Mouse (Mus musculus) testis, postnatal 14 days (tissue): ENCODE results near the gene 6030408B16Rik.

Experiments
- DNase-seq: peaks from one replicate; pipeline ENCODE4 v3.0.0; 2021; ENCODE audit warnings: low spot score

6030408B16Rik gene

GRCm38 (mm10) chr15:101293025-101293621 is at the start of gene 6030408B16Rik:
6030408B16Rik (plus strand) TSS chr15:101293212.
- DNase-seq, result peak; percentile 55

GRCm38 (mm10) chr15:101244012-101244411 is 49.0 kb upstream of the 6030408B16Rik start:
- no peak for DNase-seq

- DNase-seq, result peak; percentile 97
Measured at GRCm38 (mm10) chr15:101246231-101247154, 46.5 kb upstream of the 6030408B16Rik start.

- DNase-seq, result no peak
Measured at GRCm38 (mm10) chr15:101247155-101247498, 45.9 kb upstream of the 6030408B16Rik start.

- no peak for DNase-seq
Measured at GRCm38 (mm10) chr15:101248029-101248710, 44.8 kb upstream of the 6030408B16Rik start.

- DNase-seq, result no peak
Measured at GRCm38 (mm10) chr15:101250220-101250800, 42.7 kb upstream of the 6030408B16Rik start.

DNA sequence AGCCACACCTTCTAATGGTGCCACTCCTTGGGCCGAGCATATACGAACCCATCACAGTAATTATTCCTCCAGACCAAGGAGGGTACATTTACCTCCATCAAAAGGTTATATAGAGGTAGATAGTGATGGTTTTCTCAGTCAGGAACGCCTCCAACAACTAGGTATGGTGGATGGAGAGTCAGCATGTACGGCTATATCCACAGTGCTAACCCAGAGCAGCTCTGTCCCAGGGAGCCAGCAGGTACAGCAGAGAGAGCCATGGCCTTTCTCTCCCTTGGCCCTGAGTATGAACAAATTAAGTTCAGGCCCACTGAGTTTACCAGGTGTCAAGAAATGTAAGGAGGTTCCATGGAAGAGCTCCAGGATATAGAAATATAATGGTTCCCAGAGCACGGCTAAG is 41.1 kb upstream of the 6030408B16Rik start:
- no peak for DNase-seq

DNA sequence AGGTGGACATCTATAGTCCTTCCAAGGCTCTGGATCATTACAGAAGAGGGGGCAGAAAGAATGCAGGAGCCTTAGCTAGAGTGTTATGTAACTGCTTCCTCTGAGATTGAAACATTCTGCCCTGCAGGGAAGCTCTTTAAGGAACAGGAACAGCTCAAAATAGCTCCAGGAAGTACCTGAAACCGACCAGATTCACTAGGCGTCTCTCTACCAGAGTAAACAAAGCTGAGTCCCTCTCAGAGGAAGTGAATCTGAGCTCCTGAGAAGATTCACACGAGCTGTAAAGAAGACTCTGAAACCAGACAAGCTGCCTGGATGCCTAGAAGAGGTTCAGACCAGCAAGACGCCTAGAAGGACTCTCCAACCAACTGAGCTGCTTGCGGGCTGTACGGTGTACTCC is 40.4 kb upstream of the 6030408B16Rik start:
- no peak for DNase-seq

GRCm38 (mm10) chr15:101253563-101253885 is 39.5 kb upstream of the 6030408B16Rik start:
- no peak for DNase-seq

- peak; percentile 56 for DNase-seq
Measured at GRCm38 (mm10) chr15:101253886-101254795, 38.9 kb upstream of the 6030408B16Rik start, which contains the start of gene Nr4a1. Nr4a1 (plus strand) TSS chr15:101254269.

DNA sequence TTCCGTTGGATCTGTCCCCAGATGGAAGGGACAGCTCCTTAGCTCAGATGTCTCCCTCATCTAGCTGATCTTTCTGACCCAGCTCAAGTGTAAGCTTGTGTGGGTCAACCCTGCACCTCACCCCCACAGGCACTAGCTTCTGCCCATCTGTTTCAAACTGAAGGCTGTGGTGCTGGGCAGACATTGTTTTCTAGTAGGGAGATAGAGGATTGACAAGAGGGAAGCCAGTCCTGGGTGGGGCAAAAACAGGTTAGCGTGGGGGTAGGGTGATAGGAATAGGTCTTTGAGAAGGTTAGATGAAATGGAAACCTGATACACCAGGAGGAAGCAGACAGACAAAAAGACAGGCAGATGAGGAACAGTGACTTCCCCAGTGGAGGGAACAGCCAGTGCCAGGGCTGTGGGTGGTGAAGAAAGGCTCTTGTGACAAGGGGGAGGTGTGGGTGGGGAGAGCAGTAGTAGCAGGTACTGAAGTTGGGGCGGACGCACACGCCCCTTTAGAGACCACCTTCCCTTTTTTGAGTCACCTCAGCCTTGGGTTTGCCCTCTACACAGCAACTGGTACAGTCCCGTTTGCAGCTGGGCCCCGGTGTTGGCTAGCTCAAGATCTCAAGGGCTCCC is 37.1 kb upstream of the 6030408B16Rik start:
- DNase-seq, result no peak

DNA sequence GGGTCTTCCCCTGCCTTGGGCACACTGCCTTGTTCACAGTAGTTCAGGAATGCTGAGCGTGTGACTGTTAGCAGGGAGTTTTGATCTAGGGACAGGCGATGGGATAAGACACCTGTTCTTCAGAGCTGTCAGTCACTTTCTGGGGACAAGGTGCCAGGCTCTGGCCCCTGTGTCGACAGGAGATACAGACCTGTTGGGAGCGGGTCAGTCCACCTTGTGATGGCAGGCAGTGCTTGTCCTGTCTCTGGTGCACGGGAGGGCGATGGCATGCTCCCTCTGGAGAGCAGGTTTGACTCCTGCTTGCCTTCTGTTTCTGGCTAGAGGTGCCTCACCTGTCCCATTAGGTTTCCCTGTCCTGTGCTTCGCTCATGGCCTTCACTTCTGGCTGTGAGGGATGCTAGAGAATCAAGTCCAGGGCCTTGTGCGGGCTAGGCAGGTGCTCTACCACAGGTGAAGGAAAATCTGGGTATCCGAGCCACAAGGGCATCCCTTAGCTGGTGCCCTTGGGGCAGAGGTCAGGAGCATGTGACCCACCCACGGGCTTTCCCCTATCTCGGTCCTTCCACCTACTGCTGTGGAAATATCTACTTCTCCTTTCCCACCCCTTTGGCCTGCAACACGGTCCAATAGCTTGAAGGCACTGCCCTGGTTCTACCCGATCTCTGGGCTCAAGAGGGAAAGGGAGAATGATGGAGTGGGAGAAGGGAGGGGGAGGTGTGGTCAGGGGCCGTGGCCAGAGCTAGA is 36.4 kb upstream of the 6030408B16Rik start:
- DNase-seq, result no peak

- DNase-seq, result no peak
Measured at GRCm38 (mm10) chr15:101258420-101258819, 34.6 kb upstream of the 6030408B16Rik start.

GRCm38 (mm10) chr15:101259922-101260321 is 33.1 kb upstream of the 6030408B16Rik start:
- DNase-seq, result no peak

DNA sequence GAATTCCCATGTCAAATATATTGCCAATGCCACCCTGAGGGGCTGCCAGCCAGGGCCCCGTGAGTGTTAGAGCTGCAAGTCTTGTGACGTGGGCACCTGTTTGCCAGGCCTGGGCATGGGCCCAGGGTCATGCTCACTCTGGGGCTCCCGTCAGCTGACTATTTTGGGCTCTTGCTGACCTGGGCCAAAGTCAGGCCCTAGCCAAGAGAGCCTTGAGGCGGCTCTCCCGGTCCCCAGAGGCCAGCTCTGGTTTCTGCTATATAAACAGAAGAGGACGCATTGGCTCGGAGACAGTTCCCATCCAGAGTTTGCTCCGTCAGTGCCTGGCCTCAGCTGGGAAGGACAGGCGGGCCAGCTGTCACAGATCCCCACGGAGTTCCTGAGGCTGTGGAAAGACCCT is 32.6 kb upstream of the 6030408B16Rik start:
- DNase-seq, result no peak

DNA sequence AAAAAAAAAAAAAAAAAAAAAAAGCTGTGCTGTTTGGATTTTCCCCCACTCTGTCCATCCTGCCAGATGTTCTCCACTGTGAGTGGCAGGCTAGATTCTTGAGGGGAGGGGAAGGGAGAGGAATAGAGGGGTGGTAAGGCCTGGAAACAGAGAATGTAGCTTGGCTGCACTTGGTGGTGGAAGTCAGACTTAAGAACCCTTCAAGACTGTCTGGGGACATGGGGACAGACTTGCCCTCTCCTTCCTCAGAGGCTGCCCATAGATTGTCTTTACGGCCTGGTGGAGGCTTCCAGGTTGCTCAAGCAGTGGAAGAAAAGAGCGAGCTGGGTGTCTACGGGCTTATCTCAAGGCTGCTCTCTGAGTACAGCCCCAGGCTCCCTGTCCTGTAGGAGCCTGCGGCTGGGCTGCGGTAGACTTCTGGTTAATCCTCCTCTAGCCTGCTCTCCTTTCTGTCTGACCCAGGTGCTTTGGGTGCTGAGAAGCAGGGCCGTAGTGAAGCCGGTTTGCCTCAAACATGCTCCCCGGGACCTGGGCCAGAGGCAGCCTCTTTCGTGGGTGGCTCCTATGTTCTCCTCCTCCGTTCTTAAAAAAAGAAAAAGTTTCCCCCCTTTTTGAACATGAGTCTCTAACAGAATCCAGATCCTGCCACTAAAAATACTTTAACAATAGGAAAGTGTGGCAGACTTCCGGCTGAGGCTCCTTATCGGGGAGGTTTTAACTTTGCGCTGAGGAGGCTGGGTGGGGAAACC is 32.0 kb upstream of the 6030408B16Rik start:
- no peak for DNase-seq

DNA sequence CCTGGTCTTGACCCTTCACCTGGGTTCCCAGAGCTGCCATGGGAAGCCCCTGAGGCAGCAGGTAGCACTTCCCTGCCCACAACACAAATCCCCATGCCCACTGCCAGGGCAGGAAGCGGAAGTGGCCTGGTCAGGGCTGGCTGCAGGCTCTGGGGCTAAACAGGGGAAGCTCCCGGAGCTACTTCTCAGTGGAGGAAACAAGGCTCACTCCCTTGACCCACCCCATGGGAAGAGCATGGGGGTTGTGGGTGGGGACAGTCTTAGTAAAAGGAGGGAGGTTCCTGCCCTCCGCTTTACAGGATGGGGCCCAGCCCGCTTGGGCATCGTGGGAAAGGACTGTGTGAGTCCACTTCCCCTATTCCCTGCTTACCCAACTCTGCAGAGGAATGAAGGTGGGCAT is 30.5 kb upstream of the 6030408B16Rik start:
- no peak for DNase-seq

- peak; percentile 85 for DNase-seq
Measured at GRCm38 (mm10) chr15:101266132-101266963, 26.7 kb upstream of the 6030408B16Rik start.
